Mouse (Mus musculus) brain, embryonic 14.5 days (tissue): ENCODE data around the gene Glyctk.

ENCODE experiments used
- CTCF ChIP-seq: fragments of 200-500 bp; IDR thresholded peaks from 2 replicates; pipeline ENCODE4 v1.5.1; 2012; ENCODE audit warnings: inconsistent platforms, mild to moderate bottlenecking, moderate library complexity, borderline replicate concordance; ENCODE audit not compliant: insufficient read depth, insufficient read length; ENCODE audit errors: extremely low read depth
- POLR2A ChIP-seq: fragments of 200-500 bp; IDR thresholded peaks from 2 replicates; pipeline ENCODE4 v1.6.1; 2012; ENCODE audit warnings: mild to moderate bottlenecking, inconsistent platforms, borderline replicate concordance; ENCODE audit not compliant: poor library complexity, insufficient read depth, insufficient read length, severe bottlenecking; ENCODE audit errors: extremely low read depth

- TF ChIP-seq POLR2A (peak; percentile 53; the same call in 1 of the 2 replicates), CTCF (no peak)
Observed at GRCm38 (mm10) chr9:106170556-106171345, 12.8 kb upstream of the Glyctk start, which contains the start of gene Wdr82.
